Mouse (Mus musculus) midbrain, embryonic 14.5 days (tissue): ENCODE data around the gene Prkg1. TPM values are rescaled to one million over a fixed set of nuclear protein-coding genes. Genes with fewer than 3 reads are reported as not detected.

Experiments
- ATAC-seq: fragments of 200-750 bp; cut with Nextera tagmentation; 2 replicates; pipeline ENCODE4 v1.8.0; 2017; ENCODE audit warnings: moderate number of reproducible peaks, moderate library complexity; ENCODE audit not compliant: low FRiP score, low TSS enrichment
- DNase-seq: peaks from one replicate; pipeline ENCODE4 v3.0.0-alpha.2; 2015
- H3K27ac ChIP-seq: fragments of 300-500 bp; sonication (generic); replicated peaks from 2 replicates; pipeline ENCODE4 v1.5.1; 2014; ENCODE audit warnings: mild to moderate bottlenecking, low read depth, low read length, moderate library complexity
- H3K27me3 ChIP-seq: fragments of 300-500 bp; sonication (generic); 2 replicates; pipeline ENCODE4 v1.6.1; 2014; ENCODE audit warnings: low read length, control low read depth, mixed read lengths; ENCODE audit not compliant: control insufficient read depth, insufficient read depth
- H3K36me3 ChIP-seq: fragments of 300-500 bp; sonication (generic); 2 replicates; pipeline ENCODE4 v1.6.1; 2014; ENCODE audit warnings: low read length, control low read depth; ENCODE audit not compliant: control insufficient read depth, insufficient read depth
- H3K4me1 ChIP-seq: fragments of 300-500 bp; sonication (generic); 2 replicates; pipeline ENCODE4 v1.6.1; 2014; ENCODE audit warnings: mild to moderate bottlenecking, antibody characterized with exemption, low read length, control low read depth; ENCODE audit not compliant: control insufficient read depth, insufficient read depth
- H3K4me2 ChIP-seq: fragments of 300-500 bp; sonication (generic); 2 replicates; pipeline ENCODE4 v1.6.1; 2014; ENCODE audit warnings: mild to moderate bottlenecking, low read length, moderate library complexity
- H3K4me3 ChIP-seq: fragments of 300-500 bp; sonication (generic); replicated peaks from 2 replicates; pipeline ENCODE4 v1.5.1; 2014; ENCODE audit warnings: low read depth, low read length
- H3K9ac ChIP-seq: fragments of 300-500 bp; sonication (generic); replicated peaks from 2 replicates; pipeline ENCODE4 v1.6.1; 2014; ENCODE audit warnings: mild to moderate bottlenecking, low read length, moderate library complexity
- H3K9me3 ChIP-seq: fragments of 300-500 bp; sonication (generic); 2 replicates; pipeline ENCODE4 v1.6.1; 2016; ENCODE audit warnings: low read length, control low read depth, mixed read lengths; ENCODE audit not compliant: control insufficient read depth
- WGBS: fragments of 180-500 bp; shearing (Covaris S2); extraction: QIAGEN DNeasy Blood & Tissue Kit; methylation state at CpG from one replicate; pipeline ENCODE4 v1.1.7; 2014; 5-methylcytosine and 5-hydroxymethylcytosine counted together
- polyA plus RNA-seq: library from polyadenylated mRNA; unstranded; fragments of >200 nt; fragmentation: Nextera tagmentation; extraction: Ambion mirVana; gene quantifications from 2 replicates; pipeline ENCODE4 v1.2.1, GENCODE M21; 2014

Prkg1 gene
- polyA plus RNA-seq, 1 experiment from 2014 or later, result 3.9 TPM

- Histone ChIP-seq H3K4me3 (no peak overlapping the region), H3K27me3 (no peaks in the 10 kb centered on the region), H3K9ac (no peak overlapping the region), H3K4me1 (no peaks in the 10 kb centered on the region), H3K4me2 (no peak overlapping the region), H3K36me3 (no peaks in the 10 kb centered on the region), H3K9me3 (no peaks in the 10 kb centered on the region), H3K27ac (no peak overlapping the region)
- no peak for DNase-seq
- WGBS, result 69% methylated on average over 3 of the region's 3 CpGs
- ATAC-seq, result no peak
Measured at GRCm38 (mm10) chr19:31011528-31012133, 753.2 kb downstream of the Prkg1 start.

- Histone ChIP-seq H3K9me3 (no peaks in the 10 kb centered on the region), H3K36me3 (no peaks in the 10 kb centered on the region), H3K27me3 (no peaks in the 10 kb centered on the region), H3K27ac (no peak overlapping the region), H3K9ac (no peak overlapping the region), H3K4me2 (no peak overlapping the region), H3K4me3 (no peak overlapping the region), H3K4me1 (no peaks in the 10 kb centered on the region)
- WGBS, result 88% methylated on average over 2 of the region's 2 CpGs
- DNase-seq (no peak), ATAC-seq (no peak)
Measured at GRCm38 (mm10) chr19:30998572-30998971, 766.3 kb downstream of the Prkg1 start.

GRCm38 (mm10) chr19:30990390-30990789 lies 774.4 kb downstream of the Prkg1 start:
- no peaks in the 10 kb centered on the region for H3K4me1 ChIP-seq
- DNase-seq (peak; percentile 63), ATAC-seq (peak; percentile 40; the same call in 1 of the 2 replicates)
- 57% methylated on average over 4 of the region's 4 CpGs for WGBS
- no peak overlapping the region for H3K4me2 ChIP-seq
- H3K36me3 ChIP-seq, result no peaks in the 10 kb centered on the region
- H3K27me3 ChIP-seq, result no peaks in the 10 kb centered on the region
- H3K4me3 ChIP-seq, result no peak overlapping the region
- H3K9me3 ChIP-seq, result no peaks in the 10 kb centered on the region
- H3K27ac ChIP-seq, result no peak overlapping the region
- no peak overlapping the region for H3K9ac ChIP-seq

- H3K36me3 ChIP-seq, result no peaks in the 10 kb centered on the region
- H3K4me3 ChIP-seq, result no peak overlapping the region
- H3K9ac ChIP-seq, result no peak overlapping the region
- ATAC-seq (no peak), DNase-seq (no peak)
- no peak overlapping the region for H3K27ac ChIP-seq
- H3K4me2 ChIP-seq, result no peak overlapping the region
- no peaks in the 10 kb centered on the region for H3K4me1 ChIP-seq
- WGBS, result 68% methylated on average over 4 of the region's 4 CpGs
- no peaks in the 10 kb centered on the region for H3K9me3 ChIP-seq
- H3K27me3 ChIP-seq, result no peaks in the 10 kb centered on the region
Measured at GRCm38 (mm10) chr19:30982436-30982835, 782.4 kb downstream of the Prkg1 start.

GRCm38 (mm10) chr19:30978096-30978495 lies 786.7 kb downstream of the Prkg1 start:
- 87% methylated on average over 4 of the region's 4 CpGs for WGBS
- no peaks in the 10 kb centered on the region for H3K27me3 ChIP-seq
- H3K9ac ChIP-seq, result no peak overlapping the region
- H3K36me3 ChIP-seq, result no peaks in the 10 kb centered on the region
- H3K4me2 ChIP-seq, result no peak overlapping the region
- DNase-seq (no peak), ATAC-seq (no peak)
- H3K27ac ChIP-seq, result no peak overlapping the region
- H3K4me1 ChIP-seq, result no peaks in the 10 kb centered on the region
- no peaks in the 10 kb centered on the region for H3K9me3 ChIP-seq
- H3K4me3 ChIP-seq, result no peak overlapping the region

- Histone ChIP-seq H3K4me1 (no peaks in the 10 kb centered on the region), H3K9me3 (no peaks in the 10 kb centered on the region), H3K4me3 (no peak overlapping the region), H3K9ac (no peak overlapping the region), H3K36me3 (no peaks in the 10 kb centered on the region), H3K27me3 (no peaks in the 10 kb centered on the region), H3K4me2 (no peak overlapping the region), H3K27ac (no peak overlapping the region)
- WGBS, result 69% methylated on average over 3 of the region's 3 CpGs
- DNase-seq, result no peak
- ATAC-seq, result no peak
Measured at GRCm38 (mm10) chr19:30950610-30951009, 814.2 kb downstream of the Prkg1 start.

- DNase-seq (no peak), ATAC-seq (no peak)
- Histone ChIP-seq H3K36me3 (no peaks in the 10 kb centered on the region), H3K4me2 (no peak overlapping the region), H3K27ac (no peak overlapping the region), H3K4me3 (no peak overlapping the region), H3K9me3 (no peaks in the 10 kb centered on the region), H3K4me1 (no peaks in the 10 kb centered on the region), H3K9ac (no peak overlapping the region), H3K27me3 (no peaks in the 10 kb centered on the region)
- 81% methylated on average over 1 of the region's 1 CpGs for WGBS
Measured at GRCm38 (mm10) chr19:30948202-30948601, 816.6 kb downstream of the Prkg1 start.

GRCm38 (mm10) chr19:30942369-30942992 lies 822.4 kb downstream of the Prkg1 start:
- no peaks in the 10 kb centered on the region for H3K27me3 ChIP-seq

GRCm38 (mm10) chr19:30938058-30938457 lies 826.8 kb downstream of the Prkg1 start:
- WGBS, result 60% methylated on average over 2 of the region's 2 CpGs

More at GRCm38 (mm10) chr19:30942369-30942992, 822.4 kb downstream of the Prkg1 start:
- H3K4me2 ChIP-seq, result no peak overlapping the region
- H3K4me3 ChIP-seq, result no peak overlapping the region
- no peaks in the 10 kb centered on the region for H3K36me3 ChIP-seq
- DNase-seq (peak; percentile 29), ATAC-seq (no peak)
- H3K9ac ChIP-seq, result no peak overlapping the region
- H3K27ac ChIP-seq, result no peak overlapping the region
- no peaks in the 10 kb centered on the region for H3K4me1 ChIP-seq
- 63% methylated on average over 5 of the region's 5 CpGs for WGBS
- H3K9me3 ChIP-seq, result no peaks in the 10 kb centered on the region

More at GRCm38 (mm10) chr19:30938058-30938457, 826.8 kb downstream of the Prkg1 start:
- DNase-seq, result no peak
- H3K27me3 ChIP-seq, result no peaks in the 10 kb centered on the region
- no peak overlapping the region for H3K4me2 ChIP-seq
- no peaks in the 10 kb centered on the region for H3K4me1 ChIP-seq
- no peak overlapping the region for H3K9ac ChIP-seq
- no peaks in the 10 kb centered on the region for H3K9me3 ChIP-seq
- no peak for ATAC-seq
- H3K4me3 ChIP-seq, result no peak overlapping the region
- no peaks in the 10 kb centered on the region for H3K36me3 ChIP-seq
- no peak overlapping the region for H3K27ac ChIP-seq
